Mouse (Mus musculus) adrenal gland, adult 8-10 months (tissue): ENCODE results near the gene Cacna2d2. TPM values are rescaled to one million over a fixed set of nuclear protein-coding genes. Genes with fewer than 3 reads are reported as not detected.

Experiments
- DNase-seq: peaks from one replicate; pipeline ENCODE4 v3.0.0; 2022
- total RNA-seq, 4 experiments: library from RNA; stranded (reverse); gene quantifications; 2 replicates each; pipeline ENCODE4 v1.2.4; 2022

The Cacna2d2 gene
- total RNA-seq, 4 experiments from 2014 or later, result 9.1 to 17.3 (median 11.7) TPM

DNA sequence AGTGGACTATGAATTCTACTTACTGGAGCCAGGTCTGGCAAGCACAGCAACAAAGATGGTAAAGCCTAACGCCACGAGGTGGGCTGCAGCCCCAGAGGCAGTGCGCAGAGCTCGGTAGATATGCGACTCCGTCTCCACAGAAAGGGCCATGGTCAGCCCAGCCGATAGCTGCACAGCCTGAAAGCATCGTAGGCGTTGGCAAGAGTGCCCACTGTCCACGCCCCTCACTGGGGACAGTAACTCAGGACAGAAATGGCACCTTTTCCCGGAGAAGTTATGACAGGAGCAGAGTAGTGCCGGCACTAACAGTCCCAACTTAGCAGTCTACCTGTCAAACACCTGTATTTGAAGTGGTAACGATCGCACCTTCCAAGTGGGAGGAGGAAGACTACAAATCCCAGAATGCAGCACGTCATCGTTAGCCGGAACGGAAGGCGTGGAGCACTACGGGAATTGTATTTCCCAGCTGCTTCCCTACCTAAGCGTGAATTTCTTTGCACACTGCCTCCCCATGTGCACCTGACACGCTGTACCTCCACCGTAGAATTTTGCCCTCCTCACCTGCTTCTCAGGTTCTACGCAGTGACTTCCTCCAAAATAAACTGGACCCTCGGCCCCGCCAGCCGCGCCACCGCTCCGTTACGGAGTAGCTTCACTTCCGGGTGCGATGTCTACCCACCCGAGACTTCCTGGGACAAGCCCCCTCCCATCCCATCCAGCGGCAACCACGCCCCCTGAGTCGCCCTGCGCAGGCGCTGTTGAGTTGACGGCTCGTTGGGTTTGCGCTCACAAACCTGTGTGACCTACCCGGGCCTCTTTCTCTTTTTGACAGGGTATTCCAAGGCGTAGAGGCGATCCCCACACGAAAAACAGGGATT, 142.3 kb downstream of the Cacna2d2 start, which contains the start of the genes Cyb561d2 and Nprl2:
Gene Cyb561d2, minus strand, starts transcription at position 720 of the 878 bp plus-strand sequence.
Gene Nprl2, plus strand, starts transcription at position 753 of the 878 bp plus-strand sequence.
- peak; percentile 93 for DNase-seq

DNA sequence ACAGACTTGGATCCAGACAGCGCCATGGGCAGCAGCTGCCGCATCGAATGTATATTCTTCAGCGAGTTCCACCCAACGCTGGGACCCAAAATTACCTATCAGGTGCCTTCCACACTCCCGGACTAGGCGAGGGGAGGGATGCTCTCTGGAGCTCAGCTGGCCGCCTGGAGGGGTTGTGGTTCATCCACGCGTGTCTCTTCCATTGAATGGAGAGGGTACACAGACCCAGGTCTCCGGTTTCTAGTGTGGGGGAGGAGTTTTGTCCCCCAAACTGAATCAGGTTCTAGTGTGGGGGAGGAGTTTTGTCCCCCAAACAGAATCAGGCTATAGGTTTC, 142.9 kb downstream of the Cacna2d2 start:
- no peak for DNase-seq

DNA sequence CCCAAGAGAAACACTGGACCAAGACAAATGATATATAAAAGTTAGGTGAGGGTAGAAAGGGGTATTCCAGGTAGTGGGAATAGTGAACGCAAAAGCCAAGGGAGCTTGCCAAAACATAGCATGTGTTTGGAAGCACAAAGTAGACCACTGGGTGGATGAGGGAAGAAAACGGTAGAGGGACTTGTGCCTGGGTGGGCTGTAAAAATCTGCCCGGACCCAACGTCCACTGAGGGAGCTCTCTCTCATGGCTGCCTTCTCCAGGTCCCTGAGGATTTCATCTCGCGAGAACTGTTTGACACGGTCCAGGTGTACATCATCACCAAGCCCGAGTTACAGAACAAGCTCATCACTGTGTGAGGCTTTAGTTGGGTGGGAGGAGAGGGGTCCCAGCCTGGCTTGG, 143.3 kb downstream of the Cacna2d2 start:
- no peak for DNase-seq

DNA sequence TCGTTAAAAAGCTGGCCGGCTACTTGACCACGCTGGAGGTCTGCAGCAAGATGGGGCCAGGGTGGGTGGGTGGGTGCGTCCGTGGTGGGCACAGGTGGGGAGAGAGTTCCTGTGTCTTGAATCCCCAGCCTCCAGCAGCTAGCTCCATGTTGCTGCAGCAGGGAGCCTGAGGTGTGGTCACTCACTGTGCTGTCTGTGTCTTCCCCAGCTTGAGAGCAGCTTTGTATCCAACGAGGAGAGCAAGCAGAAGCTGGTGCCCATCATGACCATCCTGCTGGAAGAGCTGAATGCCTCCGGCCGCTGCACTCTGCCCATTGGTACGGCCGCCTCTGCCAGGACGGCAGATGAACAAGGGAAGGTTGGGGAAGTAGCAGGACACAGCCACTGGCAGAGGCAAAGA, 143.9 kb downstream of the Cacna2d2 start:
- DNase-seq, result no peak

DNA sequence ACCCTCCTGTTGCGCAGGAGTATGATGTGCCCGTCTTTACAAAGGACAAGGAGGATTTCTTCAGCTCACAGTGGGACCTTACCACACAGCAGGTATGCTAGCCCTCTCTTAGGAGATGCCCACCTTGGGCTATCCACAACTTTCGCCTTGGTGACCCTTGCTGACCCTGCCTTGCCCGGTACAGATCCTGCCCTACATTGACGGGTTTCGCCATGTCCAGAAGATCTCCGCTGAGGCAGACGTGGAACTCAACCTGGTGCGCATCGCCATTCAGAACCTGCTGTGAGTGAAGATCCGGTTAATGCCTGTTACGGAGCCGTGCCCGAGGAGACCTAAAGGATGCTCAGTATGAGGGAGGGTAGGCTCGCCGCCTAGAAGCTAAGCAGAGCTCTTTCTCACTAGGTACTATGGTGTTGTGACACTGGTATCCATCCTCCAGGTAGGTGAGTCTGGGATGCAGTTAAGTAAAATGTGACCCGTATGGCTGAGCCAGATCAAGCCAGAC, 144.8 kb downstream of the Cacna2d2 start:
- DNase-seq, result no peak

DNA sequence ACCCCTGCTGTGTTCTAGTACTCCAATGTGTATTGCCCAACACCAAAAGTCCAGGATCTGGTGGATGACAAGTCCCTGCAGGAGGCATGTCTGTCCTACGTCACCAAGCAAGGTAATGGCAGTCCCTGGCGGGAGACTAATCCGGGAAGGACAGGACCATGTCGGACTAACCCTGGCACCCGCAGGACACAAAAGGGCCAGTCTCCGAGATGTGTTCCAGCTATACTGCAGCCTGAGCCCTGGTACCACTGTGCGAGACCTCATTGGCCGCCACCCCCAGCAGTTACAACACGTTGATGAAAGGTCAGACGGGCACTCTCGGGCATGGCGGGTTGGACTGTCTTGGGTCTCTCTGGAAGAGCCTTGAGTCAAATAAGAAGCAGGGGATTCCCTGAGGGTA, 145.3 kb downstream of the Cacna2d2 start:
- DNase-seq, result no peak

DNA sequence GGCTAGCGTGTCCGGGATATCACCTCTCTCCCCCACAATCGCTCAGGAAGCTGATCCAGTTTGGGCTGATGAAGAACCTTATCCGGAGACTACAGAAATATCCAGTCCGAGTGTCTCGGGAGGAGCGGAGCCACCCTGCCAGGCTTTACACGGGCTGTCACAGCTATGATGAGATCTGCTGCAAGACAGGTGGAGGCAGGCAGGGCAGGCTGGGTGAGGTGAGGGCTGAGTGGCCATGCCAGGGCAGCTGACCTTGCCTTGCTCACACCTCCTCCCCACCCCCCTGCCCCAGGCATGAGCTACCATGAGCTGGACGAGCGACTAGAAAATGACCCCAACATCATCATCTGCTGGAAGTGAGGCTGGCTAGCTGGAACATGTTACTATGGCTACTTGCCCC, 145.8 kb downstream of the Cacna2d2 start:
- DNase-seq, result no peak

DNA sequence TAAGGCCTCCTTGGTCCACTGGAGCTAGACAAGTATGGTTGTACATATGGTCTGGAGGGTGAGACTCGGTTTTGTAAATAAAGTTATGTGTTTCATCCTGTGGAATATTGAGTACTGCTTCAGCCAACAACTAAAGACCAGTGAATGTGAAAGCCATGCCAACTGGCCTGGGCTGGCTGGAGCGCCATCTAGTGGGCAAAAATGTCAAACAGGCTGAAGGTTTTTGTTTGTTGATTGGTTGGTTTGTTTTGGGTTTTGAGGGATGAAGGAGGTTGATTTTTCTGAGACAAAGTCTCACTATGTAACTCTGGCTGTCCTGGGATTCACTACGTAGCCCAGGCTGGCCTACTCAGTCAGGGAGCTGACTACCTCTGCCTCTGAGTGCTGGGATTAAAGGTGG, 146.2 kb downstream of the Cacna2d2 start:
- DNase-seq, result no peak

DNA sequence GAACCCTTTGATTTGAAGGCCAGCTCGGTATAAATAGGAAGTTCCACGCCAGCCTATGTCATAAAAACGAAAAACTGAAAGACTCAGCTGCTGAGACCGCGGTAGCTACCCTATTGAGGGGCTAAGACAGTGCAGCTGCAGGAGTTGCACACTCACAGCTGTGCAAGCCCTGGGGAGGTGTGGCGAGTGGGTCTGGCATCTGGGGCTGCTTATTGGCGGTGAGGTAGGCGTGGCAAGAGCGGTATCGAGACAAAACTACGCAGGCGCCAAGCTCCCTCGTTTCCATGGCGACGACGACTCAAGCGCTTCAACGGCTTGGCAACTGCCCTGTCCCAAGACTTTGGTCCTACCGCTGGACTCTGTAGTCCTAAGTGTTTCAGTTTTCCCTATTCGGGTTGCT, 147.6 kb downstream of the Cacna2d2 start, which contains the start of gene Zmynd10:
Gene Zmynd10, plus strand, starts transcription at position 273 of the 400 bp plus-strand sequence.
- peak; percentile 93 for DNase-seq

DNA sequence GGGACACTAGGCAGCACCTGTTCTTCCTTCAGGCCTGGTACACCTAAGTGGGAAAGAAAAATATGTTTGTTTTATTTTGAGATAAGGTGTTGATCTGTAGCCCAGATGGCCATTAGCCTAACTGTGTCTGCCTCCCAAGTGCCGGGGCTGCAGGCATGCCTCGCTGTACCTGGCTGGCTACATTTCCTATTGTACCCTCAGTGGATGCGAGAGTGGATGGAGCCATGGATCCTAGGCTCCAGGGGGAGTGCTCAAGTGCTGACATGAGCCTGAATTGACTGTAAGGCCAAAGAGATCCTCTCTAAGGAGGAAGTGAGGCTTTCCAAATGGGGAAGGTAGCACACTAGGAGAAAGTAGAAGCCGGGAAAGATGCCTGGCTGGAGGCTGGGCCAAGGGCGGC, 148.5 kb downstream of the Cacna2d2 start:
- no peak for DNase-seq

DNA sequence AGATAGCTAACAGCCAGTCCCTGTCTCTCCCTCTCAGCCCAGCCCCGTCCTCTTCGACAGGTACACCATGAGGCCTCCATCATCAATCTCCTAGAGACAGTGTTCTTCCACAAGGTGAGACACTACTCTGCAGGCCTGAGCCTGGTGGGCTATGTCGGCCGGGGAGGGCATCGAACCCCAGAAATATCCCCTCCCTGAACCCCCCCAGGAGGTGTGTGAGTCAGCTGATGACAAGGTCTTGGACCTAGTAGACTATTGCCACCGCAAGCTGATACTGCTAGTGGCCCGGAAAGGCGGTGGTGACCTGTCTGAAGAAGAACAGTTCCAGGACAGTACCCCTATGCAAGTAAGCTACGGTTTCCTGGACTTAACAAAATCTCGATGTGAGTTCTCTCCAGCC, 149.4 kb downstream of the Cacna2d2 start:
- no peak for DNase-seq

DNA sequence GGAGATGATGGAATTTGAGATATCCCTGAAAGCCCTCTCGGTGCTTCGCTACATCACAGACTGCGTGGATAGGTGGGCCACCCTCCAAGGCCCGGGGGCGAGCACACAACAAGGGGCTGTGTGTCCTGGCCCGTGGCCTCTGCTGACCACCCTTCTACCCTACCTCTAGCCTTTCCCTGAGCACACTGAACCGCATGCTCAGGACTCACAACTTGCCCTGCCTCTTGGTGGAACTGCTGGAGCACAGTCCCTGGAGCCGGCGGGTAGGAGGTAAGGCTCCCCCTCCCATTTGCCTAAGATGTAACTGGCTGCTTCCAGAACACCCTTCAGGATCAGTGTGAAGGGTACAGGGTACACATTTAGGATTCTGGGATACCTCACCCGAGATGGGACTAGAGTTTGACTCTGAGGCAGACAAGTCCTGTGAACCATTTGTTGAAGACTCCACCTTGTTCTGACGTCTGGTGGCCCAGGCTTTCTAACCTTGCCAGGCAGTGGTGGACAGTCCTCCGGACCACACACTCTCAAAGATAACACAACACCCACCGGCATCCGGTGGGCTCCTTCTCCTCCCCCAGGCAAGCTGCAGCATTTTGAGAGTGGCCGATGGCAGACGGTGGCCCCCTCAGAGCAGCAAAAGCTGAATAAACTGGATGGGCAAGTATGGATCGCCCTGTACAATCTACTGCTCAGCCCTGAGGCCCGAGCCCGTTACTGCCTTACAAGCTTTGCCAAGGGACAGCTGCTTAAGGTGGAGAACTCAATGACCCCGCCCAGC, 150.1 kb downstream of the Cacna2d2 start:
- DNase-seq, result peak; percentile 13

DNA sequence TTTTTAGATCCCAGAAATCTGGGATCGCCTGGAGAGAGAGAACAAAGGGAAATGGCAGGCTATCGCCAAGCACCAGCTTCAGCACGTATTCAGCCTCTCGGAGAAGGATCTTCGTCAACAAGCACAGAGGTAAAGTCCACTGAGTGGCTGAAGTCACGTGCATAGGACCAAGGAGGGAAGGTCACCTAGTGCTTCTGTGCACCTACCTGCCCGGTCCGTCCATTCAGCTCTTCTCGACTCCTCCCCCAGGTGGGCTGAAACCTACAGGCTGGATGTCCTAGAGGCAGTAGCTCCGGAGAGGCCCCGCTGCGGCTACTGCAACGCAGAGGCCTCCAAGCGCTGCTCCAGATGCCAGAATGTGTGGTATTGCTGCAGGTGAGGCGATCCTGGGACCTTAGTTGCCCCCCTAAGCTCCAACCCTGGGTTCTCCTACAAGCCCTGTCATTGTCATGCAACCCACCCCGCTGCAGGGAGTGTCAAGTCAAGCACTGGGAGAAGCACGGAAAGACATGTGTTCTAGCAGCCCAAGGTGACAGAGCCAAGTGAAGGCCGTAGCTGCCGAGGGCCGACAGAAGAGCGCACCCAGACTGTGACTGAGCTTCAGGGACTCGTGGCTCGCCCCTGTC, 151.2 kb downstream of the Cacna2d2 start:
- peak; percentile 28 for DNase-seq

DNA sequence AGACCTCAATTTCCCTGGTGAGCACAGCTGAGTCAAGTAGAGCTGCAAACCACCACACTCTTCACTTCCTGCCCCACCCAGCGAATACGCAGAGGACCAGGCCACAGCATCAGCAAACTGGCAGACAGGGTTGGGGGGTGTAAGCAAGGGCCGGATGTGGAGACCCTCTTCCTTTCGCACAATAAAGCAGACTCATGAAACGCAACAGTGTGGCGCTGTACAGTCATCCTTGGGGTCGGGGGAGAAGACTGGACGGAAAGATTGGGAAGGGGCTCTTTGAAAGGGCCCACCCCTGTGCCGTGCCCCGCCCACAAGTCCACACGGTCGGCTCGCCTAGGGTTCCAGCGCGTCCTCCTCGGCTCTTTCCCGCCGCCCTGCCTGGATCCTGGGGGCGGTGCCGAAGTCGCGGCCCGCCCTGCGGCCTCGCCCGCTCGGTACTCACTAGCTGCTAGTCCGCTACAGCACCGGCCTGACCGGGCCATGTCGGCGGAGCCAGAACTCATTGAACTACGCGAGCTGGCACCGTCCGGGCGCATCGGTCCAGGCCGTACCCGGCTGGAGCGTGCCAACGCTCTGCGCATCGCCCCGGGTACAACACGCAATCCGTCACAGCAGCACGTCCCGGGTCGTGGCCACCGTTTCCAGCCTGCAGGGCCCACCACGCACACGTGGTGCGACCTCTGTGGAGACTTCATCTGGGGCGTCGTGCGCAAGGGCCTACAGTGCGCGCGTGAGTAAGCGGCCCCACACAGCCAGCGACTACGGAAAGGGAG, 151.9 kb downstream of the Cacna2d2 start, which contains the start of gene Rassf1:
Gene Rassf1, plus strand, starts transcription at position 439 of the 773 bp plus-strand sequence.
- DNase-seq, result peak; percentile 26

DNA sequence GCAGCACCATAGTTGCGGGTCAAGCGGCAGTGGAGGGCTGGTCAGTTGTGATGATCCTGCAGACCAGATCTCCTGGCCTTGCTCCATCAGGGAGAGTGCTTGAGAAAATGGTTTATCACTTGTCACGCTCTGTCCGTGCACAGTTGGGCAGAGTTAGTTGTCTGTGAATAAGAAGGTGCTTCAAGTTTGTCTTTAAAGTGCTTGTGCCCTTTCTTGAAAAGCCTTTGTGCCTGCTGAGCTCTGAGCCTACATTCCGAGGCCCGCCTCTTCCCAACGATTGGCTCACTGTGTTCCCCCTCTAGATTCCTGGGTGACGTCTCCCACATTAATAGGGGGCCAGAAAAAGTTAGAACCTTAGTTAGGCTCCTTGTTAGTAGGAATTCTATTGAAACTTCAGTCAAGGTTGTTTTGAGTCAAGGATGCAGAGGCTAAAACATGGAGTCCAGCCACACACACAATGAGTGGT, 152.5 kb downstream of the Cacna2d2 start:
- no peak for DNase-seq

DNA sequence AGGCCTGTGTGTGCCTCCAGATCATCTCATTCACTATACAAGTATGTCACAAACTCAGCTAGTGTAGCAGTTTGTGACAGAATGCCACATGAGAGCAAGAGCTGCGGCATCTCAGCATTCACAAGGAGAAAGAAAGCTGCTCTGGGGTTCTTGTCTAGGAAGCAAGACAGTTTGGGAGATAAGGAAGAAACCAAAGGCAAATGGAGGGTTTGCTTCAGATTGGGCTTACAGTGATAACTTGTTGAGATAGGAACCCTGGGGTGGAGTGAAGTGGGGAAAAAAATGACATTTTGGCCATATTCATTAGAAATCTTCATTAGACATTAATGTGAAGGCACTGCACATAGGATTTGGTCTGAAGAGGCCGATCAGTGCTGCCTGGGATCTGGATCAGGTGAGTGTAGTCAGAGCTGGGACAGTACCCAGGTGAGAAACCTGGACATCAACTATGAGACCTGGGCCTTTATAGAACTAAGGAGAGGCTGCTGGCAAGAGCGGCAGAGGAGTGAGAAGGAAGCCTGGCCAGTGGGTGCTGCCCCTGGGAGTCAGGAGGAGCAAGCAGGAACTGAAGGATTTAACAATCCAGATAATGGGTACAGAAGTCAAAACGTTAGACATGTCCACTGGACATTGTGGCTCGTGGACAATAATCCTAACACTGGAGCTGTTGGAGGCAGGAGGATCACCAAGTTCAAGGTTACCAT, 153.4 kb downstream of the Cacna2d2 start:
- DNase-seq, result no peak

DNA sequence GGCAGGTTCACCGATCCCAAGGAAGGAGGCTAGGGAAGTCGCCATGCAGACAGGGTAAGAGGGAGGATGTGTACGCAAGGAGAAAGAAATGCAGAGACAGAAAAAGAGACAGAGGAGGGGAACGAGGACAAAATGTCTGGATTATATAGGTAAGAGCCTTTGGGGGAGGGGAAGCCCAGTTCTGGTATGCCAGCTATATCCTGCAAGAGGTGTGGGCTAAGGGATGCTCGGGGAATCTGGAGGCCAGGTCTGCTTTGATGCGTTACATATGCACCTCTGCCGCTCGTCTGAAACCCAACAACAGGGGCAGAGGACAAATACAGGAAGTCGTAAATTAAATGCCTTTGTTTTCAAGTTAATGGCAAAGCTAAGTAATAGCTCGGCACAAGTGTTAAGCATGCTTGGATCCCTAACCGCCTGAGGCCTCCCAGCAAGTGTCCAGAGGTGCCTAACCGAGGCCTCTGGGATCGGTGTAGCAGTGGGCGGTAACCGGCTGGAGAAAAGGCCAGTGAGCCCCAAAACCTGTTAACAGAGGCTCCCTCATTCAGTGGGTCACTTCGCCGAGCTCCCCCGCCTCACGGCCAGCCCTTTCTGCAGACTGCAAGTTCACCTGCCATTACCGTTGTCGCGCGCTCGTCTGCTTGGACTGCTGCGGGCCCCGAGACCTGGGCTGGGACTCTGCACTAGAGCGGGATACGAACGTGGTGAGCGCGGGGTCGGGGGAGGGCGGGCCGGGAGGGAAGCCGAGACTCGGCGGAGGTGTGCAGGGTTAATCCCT, 154.3 kb downstream of the Cacna2d2 start:
- no peak for DNase-seq

DNA sequence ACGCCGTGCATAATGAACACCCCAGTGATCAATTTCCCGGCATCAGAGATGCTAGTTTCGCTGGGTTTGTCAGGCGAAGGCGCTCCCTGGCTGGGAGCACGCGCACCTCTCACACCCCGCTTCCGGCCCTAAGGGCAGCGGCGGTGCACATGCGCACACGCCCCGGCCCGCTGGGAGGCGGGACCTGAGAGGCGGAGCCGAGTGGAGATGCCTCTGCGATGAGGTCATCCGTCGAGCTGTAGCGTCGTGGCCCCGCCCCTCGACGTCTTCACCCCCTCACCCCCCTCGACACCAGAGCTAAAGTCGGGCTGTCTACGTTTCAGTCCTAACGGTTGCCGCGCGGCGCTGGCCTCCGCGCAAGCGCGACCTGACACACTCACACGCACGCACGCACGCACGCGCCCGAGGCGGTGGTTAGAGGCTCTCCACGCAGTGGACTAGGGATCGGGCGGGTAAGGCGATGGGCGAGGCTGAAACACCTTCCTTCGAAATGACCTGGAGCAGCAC, 155.0 kb downstream of the Cacna2d2 start:
- DNase-seq, result peak; percentile 94

DNA sequence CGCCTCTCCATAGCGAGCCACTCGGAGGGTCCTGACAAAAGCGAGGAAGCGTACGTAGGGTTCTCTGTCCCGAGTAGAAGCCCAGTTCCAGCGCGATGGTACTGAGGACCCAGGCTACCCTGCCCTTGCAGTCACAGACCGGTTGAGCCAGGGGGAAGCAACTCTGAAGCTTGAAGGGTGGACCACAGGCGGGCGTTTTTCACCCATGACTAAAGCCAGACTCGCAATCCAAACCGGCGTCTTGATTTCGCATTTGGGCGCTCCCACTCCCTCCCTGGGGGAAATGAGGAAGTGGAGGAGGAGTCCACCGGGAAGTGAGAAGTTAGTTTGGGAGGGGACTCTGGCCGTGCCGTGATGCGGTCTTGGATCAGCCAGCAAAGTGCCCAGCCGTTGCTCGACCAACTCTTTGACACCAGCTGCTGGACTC, 155.6 kb downstream of the Cacna2d2 start:
- no peak for DNase-seq

DNA sequence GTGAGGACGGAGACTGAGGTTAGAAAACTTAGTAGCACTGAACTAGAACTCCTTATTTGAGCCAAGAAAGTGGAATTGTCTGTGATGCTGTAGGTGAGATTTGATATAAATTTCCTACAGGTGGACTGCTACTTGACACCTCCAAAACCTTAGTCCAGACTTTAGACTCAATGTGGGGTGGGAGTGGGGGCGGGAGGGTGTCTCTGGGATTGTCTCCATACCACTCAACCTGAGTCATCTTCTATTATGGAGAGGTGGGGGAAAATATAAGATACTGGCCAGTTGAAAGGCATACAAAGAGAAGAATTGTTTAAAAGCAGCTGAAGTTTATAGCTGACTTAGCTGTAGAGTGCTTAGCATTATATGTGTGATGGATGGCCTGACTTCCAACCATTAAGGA, 156.3 kb downstream of the Cacna2d2 start:
- no peak for DNase-seq
